Mouse (Mus musculus) MEL (cell line): ENCODE measurements at regions not wholly inside any gene's neighbourhood (a gene's known extent, or its start where the extent isn't known, plus 50 kb on each side); places are given as distances from the start of the nearest gene placed in this dataset.

Experiments
- BHLHE40 ChIP-seq: IDR thresholded peaks from 2 replicates; pipeline ENCODE4 v1.6.1; 2012; ENCODE audit warnings: low read depth, mild to moderate bottlenecking, inconsistent platforms, low read length, improper control_type of control experiment, borderline replicate concordance
- CTCF ChIP-seq, 3 experiments: IDR thresholded peaks in 2 of 3; conservative IDR thresholded peaks in 1 of 3; 2 replicates each; pipeline ENCODE4 v1.5.1; 2011 to 2012; ENCODE audit warnings: low read length in 3 of 3, low read depth in 2 of 3, mild to moderate bottlenecking in 2 of 3, improper control_type of control experiment in 1 of 3, inconsistent platforms in 1 of 3, mixed read lengths in 1 of 3, moderate library complexity in 1 of 3; ENCODE audit not compliant: control insufficient read depth in 1 of 3, insufficient read depth in 1 of 3, poor library complexity in 1 of 3, severe bottlenecking in 1 of 3
- E2F4 ChIP-seq: IDR thresholded peaks from 2 replicates; pipeline ENCODE4 v1.6.1; 2011; ENCODE audit warnings: low read depth, low read length, improper control_type of control experiment, borderline replicate concordance
- EP300 ChIP-seq, 2 experiments: IDR thresholded peaks; 2 replicates each; pipeline ENCODE4 v1.6.1; 2011; ENCODE audit warnings: improper control_type of control experiment in 2 of 2, low read length in 2 of 2, low read depth in 1 of 2, mild to moderate bottlenecking in 1 of 2
- GATA1 ChIP-seq: IDR thresholded peaks from 2 replicates; pipeline ENCODE4 v1.6.1; 2011; ENCODE audit warnings: low read depth, low read length, improper control_type of control experiment
- POLR2A ChIP-seq, 2 experiments: IDR thresholded peaks; 2 replicates each; pipeline ENCODE4 v1.6.1; 2011 to 2012; ENCODE audit warnings: low read length in 2 of 2, mild to moderate bottlenecking in 2 of 2, control low read depth in 1 of 2, improper control_type of control experiment in 1 of 2, low read depth in 1 of 2, moderate library complexity in 1 of 2; ENCODE audit not compliant: control insufficient read depth in 1 of 2, insufficient read depth in 1 of 2, poor library complexity in 1 of 2
- POLR2AphosphoS5 ChIP-seq: IDR thresholded peaks from 2 replicates; pipeline ENCODE4 v1.6.1; 2012; ENCODE audit warnings: low read depth, borderline replicate concordance, mild to moderate bottlenecking, inconsistent platforms, low read length, moderate library complexity, mixed read lengths
- TCF12 ChIP-seq: IDR thresholded peaks from 2 replicates; pipeline ENCODE4 v1.6.1; 2014; ENCODE audit warnings: low read depth, mild to moderate bottlenecking, inconsistent platforms, low read length, improper control_type of control experiment, moderate library complexity
- ZNF384 ChIP-seq: IDR thresholded peaks from 2 replicates; pipeline ENCODE4 v1.6.1; 2012; ENCODE audit warnings: low read depth, mild to moderate bottlenecking, inconsistent platforms, low read length, improper control_type of control experiment

- TF ChIP-seq CTCF (IDR thresholded peaks at IDR 0.05 in 2 of 3, conservative IDR thresholded peaks at IDR 0.05 in 1 of 3; ENCODE audit: control insufficient read depth in 1 of 3, insufficient read depth in 1 of 3, low read depth in 2 of 3, low read length in 3 of 3, poor library complexity in 1 of 3, severe bottlenecking in 1 of 3) (no peak; a peak in 1 of 6 replicates), BHLHE40 (no peak), ZNF384 (no peak), GATA1 (no peak), POLR2AphosphoS5 (no peak), E2F4 (no peak), TCF12 (no peak), POLR2A (IDR thresholded peaks at IDR 0.05; ENCODE audit: control insufficient read depth in 1 of 2, insufficient read depth in 1 of 2, low read depth in 1 of 2, low read length in 2 of 2, poor library complexity in 1 of 2) (no peak), EP300 (IDR thresholded peaks at IDR 0.05; ENCODE audit: low read depth in 1 of 2, low read length in 2 of 2) (no peak)
Measured at GRCm38 (mm10) chr10:19412926-19413325, 56.6 kb downstream of the Olig3 start.
